Mouse (Mus musculus): ENCODE results near the gene Arhgap10.

DNA sequence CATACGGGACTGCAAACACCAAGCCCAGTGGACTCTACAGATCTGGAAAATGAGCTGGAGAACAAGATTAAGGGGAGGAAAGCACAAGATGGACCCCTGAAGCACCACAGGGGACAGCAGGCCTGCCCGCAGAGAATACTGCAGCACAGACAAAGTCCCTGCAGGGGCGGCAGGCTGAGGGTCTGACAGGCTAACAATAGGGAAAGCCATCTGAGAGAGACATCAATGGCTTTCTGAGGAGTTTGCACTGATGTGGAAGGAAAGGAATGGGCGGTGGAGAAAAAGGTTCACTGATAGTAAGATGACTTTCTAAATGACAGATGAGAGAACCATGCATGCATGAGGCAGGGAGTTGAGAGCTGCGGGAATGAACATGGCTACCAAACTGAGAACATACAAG lies 111.3 kb downstream of the Arhgap10 start:
- no peak for TF ChIP-seq GATA1 (IDR thresholded peaks at IDR 0.05; ENCODE audit: borderline replicate concordance, low read length)
- no peak for TF ChIP-seq FLI1 (IDR thresholded peaks at IDR 0.05; ENCODE audit: low read length)

All from megakaryocyte, embryonic 14.5 days (primary cell).